Mouse (Mus musculus) midbrain, embryonic 12.5 days (tissue): ENCODE measurements around the gene Mapkapk5. TPM values are rescaled to one million over a fixed set of nuclear protein-coding genes. Genes with fewer than 3 reads are reported as not detected.

Experiments
- ATAC-seq: fragments of 200-750 bp; cut with Nextera tagmentation; 2 replicates; pipeline ENCODE4 v1.8.0; 2017; ENCODE audit warnings: low read depth, moderate TSS enrichment, moderate library complexity; ENCODE audit not compliant: low FRiP score
- H3K27ac ChIP-seq: fragments of 300-500 bp; sonication (generic); replicated peaks from 2 replicates; pipeline ENCODE4 v1.5.1; 2016; ENCODE audit warnings: mild to moderate bottlenecking
- H3K27me3 ChIP-seq: fragments of 300-500 bp; sonication (generic); 2 replicates; pipeline ENCODE4 v1.6.1; 2016; ENCODE audit warnings: mild to moderate bottlenecking
- H3K36me3 ChIP-seq: fragments of 300-500 bp; sonication (generic); 2 replicates; pipeline ENCODE4 v1.6.1; 2016
- H3K4me1 ChIP-seq: fragments of 300-500 bp; sonication (generic); 2 replicates; pipeline ENCODE4 v1.6.1; 2016
- H3K4me2 ChIP-seq: fragments of 300-500 bp; sonication (generic); replicated peaks from 2 replicates; pipeline ENCODE4 v1.6.1; 2016; ENCODE audit warnings: mild to moderate bottlenecking, moderate library complexity
- H3K4me3 ChIP-seq: fragments of 300-500 bp; sonication (generic); 2 replicates; pipeline ENCODE4 v1.5.1; 2016; ENCODE audit warnings: mild to moderate bottlenecking
- H3K9ac ChIP-seq: fragments of 300-500 bp; sonication (generic); replicated peaks from 2 replicates; pipeline ENCODE4 v1.6.1; 2016; ENCODE audit warnings: mild to moderate bottlenecking, moderate library complexity
- H3K9me3 ChIP-seq: fragments of 300-500 bp; sonication (generic); 2 replicates; pipeline ENCODE4 v1.6.1; 2016; ENCODE audit warnings: mild to moderate bottlenecking
- WGBS: fragments of 180-500 bp; shearing (Covaris S2); methylation state at CpG from one replicate; pipeline ENCODE4 v1.1.7; 2016; 5-methylcytosine and 5-hydroxymethylcytosine counted together
- polyA plus RNA-seq: library from polyadenylated mRNA; unstranded; fragments of >200 nt; fragmentation: Nextera tagmentation; extraction: Ambion mirVana; gene quantifications from 2 replicates; pipeline ENCODE4 v1.2.1, GENCODE M21; 2016

Gene Mapkapk5
- polyA plus RNA-seq, 1 experiment from 2014 or later = 56.4 TPM

- peak overlapping the region; percentile 100 for H3K4me3 ChIP-seq
- peaks cover 28% of the 10 kb centered on the region for H3K4me1 ChIP-seq
- no peak overlapping the region for H3K27ac ChIP-seq
- WGBS = 46% methylated on average over 6 of the region's 6 CpGs
- no peaks in the 10 kb centered on the region for H3K36me3 ChIP-seq
- ATAC-seq = no peak
- peak overlapping the region; percentile 79 for H3K4me2 ChIP-seq
- H3K9me3 ChIP-seq = no peaks in the 10 kb centered on the region
- H3K27me3 ChIP-seq = no peaks in the 10 kb centered on the region
- H3K9ac ChIP-seq = peak overlapping the region; percentile 96
These were observed 808 bp upstream of the Mapkapk5 start for GRCm38 (mm10) chr5:121546530-121546895.

- Histone ChIP-seq H3K9ac (peak within 1 kb of the TSS; percentile 96), H3K36me3 (no peaks in the 10 kb centered on the region), H3K27ac (peak within 1 kb of the TSS; percentile 97), H3K4me1 (peaks cover 28% of the 10 kb centered on the region), H3K4me2 (peak within 1 kb of the TSS; percentile 79), H3K27me3 (no peaks in the 10 kb centered on the region), H3K9me3 (no peaks in the 10 kb centered on the region), H3K4me3 (peak within 1 kb of the TSS; percentile 100)
- WGBS = under 1% methylated on average over 57 of the region's 97 CpGs
- ATAC-seq = peak; percentile 66
These were observed 554 bp downstream of the Mapkapk5 start, which contains the start of the genes Adam1a and Gm42878 for GRCm38 (mm10) chr5:121544910-121545792. TSS of gene Adam1a (minus strand) at chr5:121545482. TSS of gene Gm42878 (minus strand) at chr5:121545482.

GRCm38 (mm10) chr5:121543370-121543769, 2.3 kb downstream of the Mapkapk5 start:
- no peak for ATAC-seq
- 0 out of 2 replicates have a peak, but pooled peaks cover 6% of the 10 kb centered on the region for H3K36me3 ChIP-seq
- no peak overlapping the region for H3K27ac ChIP-seq
- H3K27me3 ChIP-seq = no peaks in the 10 kb centered on the region
- peaks cover 28% of the 10 kb centered on the region for H3K4me1 ChIP-seq
- H3K9ac ChIP-seq = no peak overlapping the region
- no peak overlapping the region for H3K4me3 ChIP-seq
- no peak overlapping the region; the same call in 1 of the 2 replicates for H3K4me2 ChIP-seq
- H3K9me3 ChIP-seq = no peaks in the 10 kb centered on the region
- 77% methylated on average over 3 of the region's 3 CpGs for WGBS

GRCm38 (mm10) chr5:121541235-121541634, 4.5 kb downstream of the Mapkapk5 start:
- H3K9ac ChIP-seq = no peak overlapping the region
- WGBS = 90% methylated on average over 7 of the region's 7 CpGs
- peaks cover 17% of the 10 kb centered on the region for H3K36me3 ChIP-seq
- ATAC-seq = no peak
- H3K4me3 ChIP-seq = no peak overlapping the region
- no peaks in the 10 kb centered on the region for H3K27me3 ChIP-seq
- no peaks in the 10 kb centered on the region for H3K9me3 ChIP-seq
- H3K4me2 ChIP-seq = no peak overlapping the region
- no peak overlapping the region for H3K27ac ChIP-seq
- H3K4me1 ChIP-seq = peaks cover 23% of the 10 kb centered on the region

GRCm38 (mm10) chr5:121540066-121540465, 5.6 kb downstream of the Mapkapk5 start:
- H3K9me3 ChIP-seq = no peaks in the 10 kb centered on the region
- peaks cover 22% of the 10 kb centered on the region for H3K4me1 ChIP-seq
- WGBS = 96% methylated on average over 5 of the region's 5 CpGs
- no peak for ATAC-seq
- no peak overlapping the region for H3K27ac ChIP-seq
- H3K9ac ChIP-seq = no peak overlapping the region
- H3K27me3 ChIP-seq = no peaks in the 10 kb centered on the region
- no peak overlapping the region for H3K4me2 ChIP-seq
- H3K4me3 ChIP-seq = no peak overlapping the region
- H3K36me3 ChIP-seq = peaks cover 29% of the 10 kb centered on the region

- 81% methylated on average over 2 of the region's 2 CpGs for WGBS
- no peak overlapping the region for H3K4me3 ChIP-seq
- no peaks in the 10 kb centered on the region for H3K9me3 ChIP-seq
- no peak overlapping the region for H3K27ac ChIP-seq
- no peaks in the 10 kb centered on the region for H3K27me3 ChIP-seq
- H3K9ac ChIP-seq = no peak overlapping the region
- H3K36me3 ChIP-seq = peaks cover 51% of the 10 kb centered on the region
- peaks cover 4% of the 10 kb centered on the region; the same call in 1 of the 2 replicates for H3K4me1 ChIP-seq
- H3K4me2 ChIP-seq = no peak overlapping the region
- no peak for ATAC-seq
These were observed 8.1 kb downstream of the Mapkapk5 start for GRCm38 (mm10) chr5:121537588-121537987.

- Histone ChIP-seq H3K36me3 (peaks cover 57% of the 10 kb centered on the region), H3K4me1 (no peaks in the 10 kb centered on the region), H3K27ac (no peak overlapping the region), H3K9me3 (no peaks in the 10 kb centered on the region), H3K4me2 (no peak overlapping the region), H3K9ac (no peak overlapping the region), H3K4me3 (no peak overlapping the region), H3K27me3 (no peaks in the 10 kb centered on the region)
- ATAC-seq = no peak
- WGBS = 65% methylated on average over 7 of the region's 7 CpGs
These were observed 8.7 kb downstream of the Mapkapk5 start for GRCm38 (mm10) chr5:121536921-121537555.

- H3K4me1 ChIP-seq = no peaks in the 10 kb centered on the region
- no peak overlapping the region for H3K27ac ChIP-seq
- ATAC-seq = no peak
- H3K4me3 ChIP-seq = no peak overlapping the region
- H3K4me2 ChIP-seq = no peak overlapping the region
- H3K9me3 ChIP-seq = no peaks in the 10 kb centered on the region
- H3K9ac ChIP-seq = no peak overlapping the region
- H3K36me3 ChIP-seq = peaks cover 74% of the 10 kb centered on the region
- no peaks in the 10 kb centered on the region for H3K27me3 ChIP-seq
- WGBS = 94% methylated on average over 3 of the region's 3 CpGs
These were observed 10.6 kb downstream of the Mapkapk5 start for GRCm38 (mm10) chr5:121535116-121535515.

GRCm38 (mm10) chr5:121534521-121534920, 11.2 kb downstream of the Mapkapk5 start:
- Histone ChIP-seq H3K27ac (no peak overlapping the region), H3K9ac (no peak overlapping the region), H3K36me3 (peaks cover 80% of the 10 kb centered on the region), H3K27me3 (no peaks in the 10 kb centered on the region), H3K9me3 (no peaks in the 10 kb centered on the region), H3K4me3 (no peak overlapping the region), H3K4me2 (no peak overlapping the region), H3K4me1 (no peaks in the 10 kb centered on the region)
- ATAC-seq = no peak
- WGBS = 94% methylated on average over 5 of the region's 5 CpGs

- no peak overlapping the region for H3K9ac ChIP-seq
- peaks cover 80% of the 10 kb centered on the region for H3K36me3 ChIP-seq
- H3K4me2 ChIP-seq = no peak overlapping the region
- no peaks in the 10 kb centered on the region for H3K9me3 ChIP-seq
- H3K4me1 ChIP-seq = no peaks in the 10 kb centered on the region
- H3K4me3 ChIP-seq = no peak overlapping the region
- ATAC-seq = no peak
- H3K27ac ChIP-seq = no peak overlapping the region
- no peaks in the 10 kb centered on the region for H3K27me3 ChIP-seq
- WGBS = 85% methylated on average over 8 of the region's 8 CpGs
These were observed 18.7 kb downstream of the Mapkapk5 start for GRCm38 (mm10) chr5:121526961-121527360.

- ATAC-seq = no peak
- Histone ChIP-seq H3K4me3 (no peak overlapping the region), H3K9ac (no peak overlapping the region), H3K36me3 (peaks cover 79% of the 10 kb centered on the region), H3K4me2 (no peak overlapping the region), H3K4me1 (no peaks in the 10 kb centered on the region), H3K27me3 (no peaks in the 10 kb centered on the region), H3K9me3 (no peaks in the 10 kb centered on the region), H3K27ac (no peak overlapping the region)
- WGBS = 90% methylated on average over 7 of the region's 7 CpGs
These were observed 19.2 kb downstream of the Mapkapk5 start for GRCm38 (mm10) chr5:121526526-121526925.

- WGBS = 87% methylated on average over 14 of the region's 14 CpGs
- H3K4me3 ChIP-seq = no peak overlapping the region
- no peak overlapping the region for H3K4me2 ChIP-seq
- ATAC-seq = no peak
- no peak overlapping the region for H3K27ac ChIP-seq
- peaks cover 79% of the 10 kb centered on the region for H3K36me3 ChIP-seq
- H3K9ac ChIP-seq = no peak overlapping the region
- no peaks in the 10 kb centered on the region for H3K4me1 ChIP-seq
- no peaks in the 10 kb centered on the region for H3K27me3 ChIP-seq
- H3K9me3 ChIP-seq = no peaks in the 10 kb centered on the region
These were observed 19.8 kb downstream of the Mapkapk5 start for GRCm38 (mm10) chr5:121525774-121526450.
